Mouse (Mus musculus) forebrain, embryonic 15.5 days (tissue): ENCODE results near the gene Yaf2. TPM values are rescaled to one million over a fixed set of nuclear protein-coding genes. Genes with fewer than 3 reads are reported as not detected.

Experiments used
- polyA plus RNA-seq: library from polyadenylated mRNA; unstranded; fragments of >200 nt; fragmentation: Nextera tagmentation; extraction: Ambion mirVana; gene quantifications from 2 replicates; pipeline ENCODE4 v1.2.1, GENCODE M21; 2015

The Yaf2 gene
- polyA plus RNA-seq, 1 experiment from 2014 or later, result 115 TPM

Other genes with a start within 250 kb of the Yaf2 start
- gene Gxylt1, start 61.8 kb downstream of the Yaf2 start, polyA plus RNA-seq, result 10.5 and 10.8 TPM in 2 replicates
- 153 and 157 TPM in 2 replicates for gene Zcrb1, start 61.4 kb upstream of the Yaf2 start, polyA plus RNA-seq
- gene Pphln1, start 61.4 kb upstream of the Yaf2 start, polyA plus RNA-seq, result 49.5 and 50.3 TPM in 2 replicates